Mouse (Mus musculus): ENCODE data around the gene Nkx1-2.

GRCm38 (mm10) chr7:132617021-132617564 is 17.7 kb upstream of the Nkx1-2 start:
- TF ChIP-seq CTCF (IDR thresholded peaks at IDR 0.05; ENCODE audit: low read depth), result no peak
- no peak for TF ChIP-seq EP300 (IDR thresholded peaks at IDR 0.05; ENCODE audit: low read depth)

All from liver, embryonic 14.5 days (tissue).